Mouse (Mus musculus) heart, adult 2 months (tissue): ENCODE results near the gene Aacs. TPM values are rescaled to one million over a fixed set of nuclear protein-coding genes. Genes with fewer than 3 reads are reported as not detected.
A peak's percentile ranks its signal among the peaks of the same experiment; 100 is the strongest.

Experiments used
- DNase-seq, 2 experiments: peaks; one replicate each; pipeline ENCODE4 v3.0.0; 2021
- H3K27ac ChIP-seq: fragments of 200-600 bp; 2 replicates; pipeline ENCODE4 v1.8.1; 2022
- H3K27me3 ChIP-seq: fragments of 200-500 bp; 2 replicates; pipeline ENCODE4 v1.6.1; 2012; ENCODE audit warnings: mild to moderate bottlenecking, low read length, inconsistent platforms, mixed read lengths; ENCODE audit not compliant: control insufficient read depth, insufficient read depth
- H3K36me3 ChIP-seq: fragments of 200-500 bp; 2 replicates; pipeline ENCODE4 v1.6.1; 2012; ENCODE audit warnings: low read length, inconsistent platforms; ENCODE audit not compliant: control insufficient read depth, insufficient read depth
- H3K4me1 ChIP-seq: fragments of 200-500 bp; 2 replicates; pipeline ENCODE4 v1.6.1; 2011; ENCODE audit warnings: low read length; ENCODE audit not compliant: control insufficient read depth, insufficient read depth
- H3K4me3 ChIP-seq: fragments of 200-600 bp; 2 replicates; pipeline ENCODE4 v1.8.1; 2022
- H3K79me2 ChIP-seq: fragments of 200-500 bp; replicated peaks from 2 replicates; pipeline ENCODE4 v1.6.1; 2012; ENCODE audit warnings: mild to moderate bottlenecking, inconsistent platforms, low read length, moderate library complexity, mixed read lengths; ENCODE audit not compliant: control insufficient read depth, insufficient read depth
- H3K9ac ChIP-seq: fragments of 200-500 bp; 2 replicates; pipeline ENCODE4 v1.6.1; 2012; ENCODE audit warnings: low read depth, mild to moderate bottlenecking, control low read depth, inconsistent platforms, low read length, mixed read lengths
- CTCF ChIP-seq: fragments of 200-600 bp; IDR thresholded peaks from 2 replicates; pipeline ENCODE4 v1.8.1; 2022; ENCODE audit warnings: antibody characterized with exemption, mild to moderate bottlenecking, moderate library complexity
- EP300 ChIP-seq: fragments of 200-500 bp; IDR thresholded peaks from 2 replicates; pipeline ENCODE4 v1.6.1; 2011; ENCODE audit warnings: low read depth, low read length, control low read depth; ENCODE audit not compliant: insufficient read depth
- POLR2A ChIP-seq: fragments of 200-500 bp; IDR thresholded peaks from 2 replicates; pipeline ENCODE4 v1.6.1; 2011; ENCODE audit warnings: mild to moderate bottlenecking, low read depth, low read length, control low read depth; ENCODE audit not compliant: insufficient read depth
- WGBS: fragments of 180-500 bp; shearing (Covaris S2); methylation state at CpG from one replicate; pipeline ENCODE4 v1.1.7; 2018; 5-methylcytosine and 5-hydroxymethylcytosine counted together
- intact Hi-C: fragments of 180-260 bp; cut with DNase I; formaldehyde crosslinking; loops from one replicate; pipeline ENCODE4 v1.15.1; 2025
- polyA plus RNA-seq: library from polyadenylated mRNA; depleted of rRNA; stranded (reverse); fragments of >200 nt; gene quantifications from 2 replicates; pipeline ENCODE4 v1.2.3, GENCODE M21; 2012
- total RNA-seq, 2 experiments: library from RNA; stranded (reverse); gene quantifications; 2 replicates each; pipeline ENCODE4 v1.2.3; 2021

The Aacs gene
- total and polyA plus RNA-seq, 3 experiments = 3.3 to 17.7 (median 3.9) TPM

DNA sequence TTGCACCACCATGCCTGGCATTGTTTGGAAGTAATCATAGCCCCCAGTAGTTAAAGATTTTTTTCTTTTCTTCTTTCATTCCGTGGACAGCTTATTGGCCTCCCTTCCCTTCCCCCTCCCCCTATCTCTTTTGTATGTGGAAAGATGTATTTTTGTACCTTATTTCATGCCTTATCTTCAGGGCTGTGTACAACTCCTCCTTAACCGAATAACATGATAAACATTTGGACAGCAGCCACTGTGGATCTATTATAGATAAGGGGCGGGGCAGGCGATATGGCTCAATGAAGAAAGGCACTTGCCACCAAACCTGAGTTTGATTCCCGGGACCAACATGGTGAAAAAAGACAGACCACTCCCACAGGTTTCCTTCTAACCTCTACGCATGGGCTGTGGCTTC lies 18.1 kb upstream of the Aacs start:
- H3K79me2 ChIP-seq = no peaks in the 10 kb centered on the region
- no peak overlapping the region for H3K4me3 ChIP-seq
- DNase-seq = no peak
- TF ChIP-seq POLR2A = no peak
- no peak for TF ChIP-seq EP300
- TF ChIP-seq CTCF = no peak
- intact Hi-C loops = no loop called here
- no peaks in the 10 kb centered on the region for H3K36me3 ChIP-seq
- no peak overlapping the region for H3K9ac ChIP-seq
- H3K27ac ChIP-seq = no peak overlapping the region
- no peaks in the 10 kb centered on the region for H3K4me1 ChIP-seq
- no peaks in the 10 kb centered on the region for H3K27me3 ChIP-seq
- 74% methylated on average over 6 of the region's 6 CpGs for WGBS

DNA sequence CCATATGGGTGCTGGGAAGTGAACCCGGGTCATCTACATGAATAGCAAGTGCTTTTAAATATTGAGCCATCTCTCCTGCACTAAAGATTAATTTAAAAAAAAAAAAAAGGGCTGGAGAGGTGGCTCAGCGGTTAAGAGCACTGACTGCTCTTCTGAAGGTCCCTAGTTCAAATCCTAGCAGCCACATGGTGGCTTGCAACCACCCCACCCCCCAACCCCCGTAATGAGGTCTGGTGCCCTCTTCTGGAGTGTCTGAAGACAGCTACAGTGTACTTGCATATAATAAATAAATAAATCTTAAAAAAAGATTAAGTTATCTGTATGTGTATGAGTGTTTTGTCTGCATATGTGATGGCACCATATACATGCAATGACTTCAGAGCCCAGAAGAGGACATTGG lies 15.0 kb upstream of the Aacs start:
- peak; percentile 33; the same call in 1 of the 2 replicates for TF ChIP-seq CTCF
- no peak for TF ChIP-seq POLR2A
- DNase-seq = no peak
- H3K27ac ChIP-seq = no peak overlapping the region
- H3K4me1 ChIP-seq = peaks cover 3% of the 10 kb centered on the region
- H3K79me2 ChIP-seq = no peaks in the 10 kb centered on the region
- 71% methylated on average over 3 of the region's 3 CpGs for WGBS
- H3K4me3 ChIP-seq = no peak overlapping the region
- H3K9ac ChIP-seq = no peak overlapping the region
- no peaks in the 10 kb centered on the region for H3K36me3 ChIP-seq
- intact Hi-C loops = loop anchor here (2.0 to 5.0 kb wide), 2 partner anchors 48 to 82 kb away; no protein-coding TSS in a partner anchor
- H3K27me3 ChIP-seq = no peaks in the 10 kb centered on the region

DNA sequence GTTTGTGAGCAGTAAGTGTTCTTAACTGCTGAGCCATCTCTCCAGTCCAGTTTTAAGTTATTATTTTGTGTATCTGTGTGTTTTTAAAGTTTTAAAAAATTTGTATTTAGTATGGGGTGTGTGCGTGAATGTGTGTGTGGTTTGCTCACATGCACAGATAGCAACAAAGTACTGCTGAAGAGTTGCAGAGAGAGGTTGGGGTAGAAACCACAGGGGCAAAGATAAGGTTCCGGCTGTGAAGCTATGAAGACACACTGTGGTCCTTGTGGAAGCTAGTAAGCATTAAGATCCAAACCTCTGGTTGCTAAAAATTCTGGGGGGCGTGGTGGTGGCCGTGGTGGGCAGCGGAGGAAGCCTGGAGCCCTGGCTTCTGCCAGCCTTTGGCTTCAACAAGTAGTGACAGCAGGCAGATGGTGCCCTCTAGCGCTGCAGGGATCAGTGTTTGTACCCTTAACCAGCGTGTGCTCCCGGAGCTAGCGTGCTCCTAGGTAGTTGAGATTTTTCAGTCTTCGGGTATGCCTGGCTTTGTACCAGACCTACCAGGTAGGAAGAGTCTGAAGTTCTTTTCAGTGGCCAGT lies 13.7 kb upstream of the Aacs start:
- TF ChIP-seq EP300 (0 out of 2 replicates have a peak, but pooled peaks have one; percentile 34), CTCF (peak; percentile 71), POLR2A (no peak)

DNA sequence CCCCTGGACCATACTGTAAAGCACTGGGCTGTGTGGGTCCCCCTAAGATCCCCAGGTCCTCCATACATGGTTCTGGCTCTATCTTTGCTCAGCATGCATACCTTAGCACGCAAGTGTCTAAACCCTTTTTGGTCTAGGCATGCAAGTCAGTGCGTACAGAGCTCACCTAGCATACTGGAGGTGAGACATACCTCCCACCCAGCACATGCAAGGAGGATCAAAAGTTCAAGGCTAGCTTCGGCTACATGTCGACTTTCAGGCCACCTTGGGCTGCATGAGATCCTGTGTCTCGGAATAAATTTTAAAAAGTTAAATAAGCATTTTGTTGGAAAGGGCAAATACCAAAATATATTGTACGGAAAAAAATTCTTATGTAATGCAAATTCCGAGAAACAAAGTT lies 10.4 kb upstream of the Aacs start:
- H3K27me3 ChIP-seq = no peaks in the 10 kb centered on the region
- H3K4me1 ChIP-seq = peaks cover 3% of the 10 kb centered on the region
- no peak for DNase-seq
- intact Hi-C loops = no loop called here
- no peaks in the 10 kb centered on the region for H3K79me2 ChIP-seq
- H3K9ac ChIP-seq = no peak overlapping the region
- H3K36me3 ChIP-seq = no peaks in the 10 kb centered on the region
- no peak overlapping the region for H3K27ac ChIP-seq
- WGBS = 36% methylated on average over 7 of the region's 7 CpGs
- peak overlapping the region; percentile 42 for H3K4me3 ChIP-seq
- TF ChIP-seq EP300 (no peak), POLR2A (no peak), CTCF (no peak)

More for the DNA sequence above, 13.7 kb upstream of the Aacs start:
- 23% methylated on average over 10 of the region's 10 CpGs for WGBS
- H3K4me1 ChIP-seq = peaks cover 3% of the 10 kb centered on the region
- no peaks in the 10 kb centered on the region for H3K79me2 ChIP-seq
- intact Hi-C loops = loop anchor here (2.0 to 5.0 kb wide), 2 partner anchors 50 to 83 kb away; no protein-coding TSS in a partner anchor
- no peak overlapping the region for H3K4me3 ChIP-seq
- no peak overlapping the region for H3K27ac ChIP-seq
- H3K36me3 ChIP-seq = no peaks in the 10 kb centered on the region
- H3K9ac ChIP-seq = no peak overlapping the region
- peak; percentile 53 to 58 for DNase-seq
- H3K27me3 ChIP-seq = no peaks in the 10 kb centered on the region

DNA sequence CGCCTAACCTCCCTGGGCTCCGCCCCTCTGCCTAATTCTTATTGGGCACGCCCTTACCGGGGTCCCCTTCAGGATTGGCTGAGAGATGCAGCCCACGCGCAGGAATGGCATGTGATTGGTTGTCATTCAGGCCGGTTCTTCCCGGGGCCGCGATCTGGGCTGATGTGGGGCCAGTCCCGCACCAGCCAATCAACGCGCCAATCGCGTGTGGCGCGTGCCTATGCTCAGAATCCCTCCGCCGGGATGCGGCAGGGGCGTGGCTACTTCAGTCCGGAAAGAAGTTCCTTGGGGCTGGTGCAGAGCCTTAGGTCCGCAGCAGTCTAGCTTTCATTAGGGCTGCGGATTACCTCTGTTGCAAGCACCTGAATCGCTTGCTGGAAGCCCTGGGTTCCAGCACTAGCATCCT lies 9.9 kb upstream of the Aacs start:
- intact Hi-C loops = loop anchor here (1.0 kb wide), 1 partner anchor 10 kb away; the partner anchor contains the start of gene Aacs
- Histone ChIP-seq H3K79me2 (no peaks in the 10 kb centered on the region), H3K4me3 (peak overlapping the region; percentile 42), H3K27me3 (no peaks in the 10 kb centered on the region), H3K36me3 (no peaks in the 10 kb centered on the region), H3K27ac (no peak overlapping the region), H3K4me1 (peaks cover 3% of the 10 kb centered on the region), H3K9ac (no peak overlapping the region)
- 1% methylated on average over 25 of the region's 25 CpGs for WGBS
- peak; percentile 89 to 96 for DNase-seq
- peak; percentile 83 for TF ChIP-seq EP300
- TF ChIP-seq POLR2A = peak; percentile 44
- TF ChIP-seq CTCF = peak; percentile 18; the same call in 1 of the 2 replicates

DNA sequence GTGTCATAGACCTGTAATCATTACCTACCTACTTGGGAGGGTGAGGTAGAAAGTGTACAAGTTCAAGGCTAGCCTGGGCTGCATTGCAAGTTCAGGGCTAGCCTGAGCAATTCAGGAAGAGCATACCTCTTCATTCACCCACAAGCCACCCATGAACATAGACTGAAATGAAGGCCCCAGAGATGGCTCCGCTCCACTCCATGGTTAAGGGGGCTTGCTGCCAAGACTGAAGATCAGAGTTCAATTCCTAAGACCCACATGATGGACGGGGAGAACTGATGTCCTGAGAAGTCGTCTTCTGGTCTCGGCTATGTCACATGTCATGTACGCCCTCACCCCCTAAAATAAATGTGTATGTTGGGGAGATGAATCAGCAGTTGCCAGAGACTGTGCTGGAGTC lies 9.1 kb upstream of the Aacs start:
- Histone ChIP-seq H3K4me3 (no peak overlapping the region), H3K79me2 (no peaks in the 10 kb centered on the region), H3K27me3 (no peaks in the 10 kb centered on the region), H3K36me3 (no peaks in the 10 kb centered on the region), H3K27ac (no peak overlapping the region), H3K9ac (no peak overlapping the region), H3K4me1 (peaks cover 3% of the 10 kb centered on the region)
- WGBS = 85% methylated on average over 5 of the region's 5 CpGs
- TF ChIP-seq EP300 = no peak
- TF ChIP-seq CTCF = no peak
- TF ChIP-seq POLR2A = no peak
- DNase-seq = no peak
- intact Hi-C loops = loop anchor here (1.0 kb wide), 1 partner anchor 9 kb away; the partner anchor contains the start of gene Aacs
